Mouse (Mus musculus): ENCODE data around the gene Shisa8. TPM values are rescaled to one million over a fixed set of nuclear protein-coding genes. Genes with fewer than 3 reads are reported as not detected.
A peak's percentile ranks its signal among the peaks of the same experiment; 100 is the strongest.

The Shisa8 gene
- polyA plus RNA-seq, 1 experiment, result 0.06 TPM

DNA sequence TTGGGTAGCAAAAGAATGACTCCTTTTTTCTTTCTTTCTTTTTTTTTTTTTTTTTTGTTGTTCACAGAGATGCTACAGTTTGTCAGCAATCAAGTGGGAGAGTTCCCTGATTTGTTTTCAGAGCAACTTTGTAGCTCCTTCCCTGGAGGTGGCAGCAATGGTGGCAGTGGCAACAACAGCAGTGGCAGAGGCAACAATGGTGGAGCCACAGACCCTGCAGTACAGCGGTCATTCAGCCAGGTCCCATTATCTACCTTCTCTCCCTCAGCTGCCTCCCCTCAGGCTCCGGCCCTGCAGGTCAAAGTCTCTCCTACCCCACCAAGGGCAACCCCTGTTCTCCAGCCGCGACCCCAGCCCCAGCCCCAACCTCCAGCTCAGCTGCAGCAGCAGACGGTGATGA, 42.9 kb downstream of the Shisa8 start:
- H3K36me3 ChIP-seq (ENCODE audit: control insufficient read depth, insufficient read depth), result peaks cover 60% of the 10 kb centered on the region
- H3ac ChIP-seq (ENCODE audit: control insufficient read depth, insufficient read length, low read depth), result no peak overlapping the region
- peaks cover 45% of the 10 kb centered on the region for H3K79me3 ChIP-seq (ENCODE audit: low read depth)
- H3K79me2 ChIP-seq (ENCODE audit: control insufficient read depth, insufficient read depth), result peaks cover 56% of the 10 kb centered on the region
- TF ChIP-seq MYOG (IDR thresholded peaks at IDR 0.05; ENCODE audit: control insufficient read depth, extremely low read depth, insufficient read length), result no peak
- no peak for TF ChIP-seq MAX (IDR thresholded peaks at IDR 0.05)
- no peak for TF ChIP-seq USF1 (IDR thresholded peaks at IDR 0.05; ENCODE audit: low read depth)
- TF ChIP-seq CEBPB (IDR thresholded peaks at IDR 0.05; ENCODE audit: low read depth), result no peak
- no peak for TF ChIP-seq CTCF (IDR thresholded peaks at IDR 0.05; ENCODE audit: control insufficient read depth, insufficient read depth, insufficient read length)
- no peak for TF ChIP-seq FOSL1 (IDR thresholded peaks at IDR 0.05; ENCODE audit: insufficient read depth, low read length, poor library complexity, severe bottlenecking)
- H3K27me3 ChIP-seq (ENCODE audit: control insufficient read depth, insufficient read depth, insufficient read length), result no peaks in the 10 kb centered on the region
- H3K4me3 ChIP-seq (ENCODE audit: insufficient read depth, poor library complexity, severe bottlenecking), result no peak overlapping the region

- H3K4me3 ChIP-seq (ENCODE audit: insufficient read depth, poor library complexity, severe bottlenecking), result no peak overlapping the region
Measured at GRCm38 (mm10) chr15:82167201-82168168, 45.1 kb downstream of the Shisa8 start.

GRCm38 (mm10) chr15:82166240-82167100, 46.1 kb downstream of the Shisa8 start:
- Histone ChIP-seq H3K79me3 (ENCODE audit: low read depth) (peaks cover 75% of the 10 kb centered on the region), H3ac (ENCODE audit: control insufficient read depth, insufficient read length, low read depth) (no peak overlapping the region), H3K4me3 (ENCODE audit: insufficient read depth, poor library complexity, severe bottlenecking) (no peak overlapping the region), H3K36me3 (ENCODE audit: control insufficient read depth, insufficient read depth) (peaks cover 28% of the 10 kb centered on the region), H3K27me3 (ENCODE audit: control insufficient read depth, insufficient read depth, insufficient read length) (no peaks in the 10 kb centered on the region), H3K79me2 (ENCODE audit: control insufficient read depth, insufficient read depth) (peaks cover 88% of the 10 kb centered on the region)
- TF ChIP-seq MYOD1 (IDR thresholded peaks at IDR 0.05; ENCODE audit: control insufficient read depth, insufficient read length, low read depth) (no peak), MYOG (IDR thresholded peaks at IDR 0.05; ENCODE audit: control insufficient read depth, extremely low read depth, insufficient read length) (no peak), CTCF (IDR thresholded peaks at IDR 0.05; ENCODE audit: control insufficient read depth, insufficient read depth, insufficient read length) (no peak), FOSL1 (IDR thresholded peaks at IDR 0.05; ENCODE audit: insufficient read depth, low read length, poor library complexity, severe bottlenecking) (no peak)

More at GRCm38 (mm10) chr15:82167201-82168168, 45.1 kb downstream of the Shisa8 start:
- Histone ChIP-seq H3K27me3 (ENCODE audit: control insufficient read depth, insufficient read depth, insufficient read length) (no peaks in the 10 kb centered on the region), H3ac (ENCODE audit: control insufficient read depth, insufficient read length, low read depth) (no peak overlapping the region), H3K79me2 (ENCODE audit: control insufficient read depth, insufficient read depth) (peaks cover 77% of the 10 kb centered on the region), H3K36me3 (ENCODE audit: control insufficient read depth, insufficient read depth) (peaks cover 38% of the 10 kb centered on the region), H3K79me3 (ENCODE audit: low read depth) (peaks cover 64% of the 10 kb centered on the region)
- TF ChIP-seq MAX (IDR thresholded peaks at IDR 0.05), result no peak
- TF ChIP-seq MYOD1 (IDR thresholded peaks at IDR 0.05; ENCODE audit: control insufficient read depth, insufficient read length, low read depth), result no peak
- no peak for TF ChIP-seq MYOG (IDR thresholded peaks at IDR 0.05; ENCODE audit: control insufficient read depth, extremely low read depth, insufficient read length)
- TF ChIP-seq CEBPB (IDR thresholded peaks at IDR 0.05; ENCODE audit: low read depth), result no peak
- TF ChIP-seq CTCF (IDR thresholded peaks at IDR 0.05; ENCODE audit: control insufficient read depth, insufficient read depth, insufficient read length), result no peak
- TF ChIP-seq FOSL1 (IDR thresholded peaks at IDR 0.05; ENCODE audit: insufficient read depth, low read length, poor library complexity, severe bottlenecking), result no peak
- TF ChIP-seq USF1 (IDR thresholded peaks at IDR 0.05; ENCODE audit: low read depth), result no peak

GRCm38 (mm10) chr15:82165332-82166239, 47.0 kb downstream of the Shisa8 start:
- Histone ChIP-seq H3K4me3 (ENCODE audit: insufficient read depth, poor library complexity, severe bottlenecking) (no peak overlapping the region), H3ac (ENCODE audit: control insufficient read depth, insufficient read length, low read depth) (no peak overlapping the region), H3K36me3 (ENCODE audit: control insufficient read depth, insufficient read depth) (peaks cover 19% of the 10 kb centered on the region), H3K79me3 (ENCODE audit: low read depth) (peaks cover 83% of the 10 kb centered on the region), H3K79me2 (ENCODE audit: control insufficient read depth, insufficient read depth) (peaks cover 96% of the 10 kb centered on the region), H3K27me3 (ENCODE audit: control insufficient read depth, insufficient read depth, insufficient read length) (no peaks in the 10 kb centered on the region)
- peak; percentile 89 for TF ChIP-seq CTCF (IDR thresholded peaks at IDR 0.05; ENCODE audit: control insufficient read depth, insufficient read depth, insufficient read length)
- TF ChIP-seq MYOG (IDR thresholded peaks at IDR 0.05; ENCODE audit: control insufficient read depth, extremely low read depth, insufficient read length), result no peak
- no peak for TF ChIP-seq MYOD1 (IDR thresholded peaks at IDR 0.05; ENCODE audit: control insufficient read depth, insufficient read length, low read depth)
- no peak for TF ChIP-seq MAX (IDR thresholded peaks at IDR 0.05)
- TF ChIP-seq FOSL1 (IDR thresholded peaks at IDR 0.05; ENCODE audit: insufficient read depth, low read length, poor library complexity, severe bottlenecking), result no peak
- TF ChIP-seq USF1 (IDR thresholded peaks at IDR 0.05; ENCODE audit: low read depth), result no peak

- Histone ChIP-seq H3K36me3 (ENCODE audit: control insufficient read depth, insufficient read depth) (peaks cover 12% of the 10 kb centered on the region), H3K79me3 (ENCODE audit: low read depth) (peaks cover 94% of the 10 kb centered on the region), H3K4me3 (ENCODE audit: insufficient read depth, poor library complexity, severe bottlenecking) (no peak overlapping the region), H3K79me2 (ENCODE audit: control insufficient read depth, insufficient read depth) (peaks cover 100% of the 10 kb centered on the region), H3K27me3 (ENCODE audit: control insufficient read depth, insufficient read depth, insufficient read length) (no peaks in the 10 kb centered on the region), H3ac (ENCODE audit: control insufficient read depth, insufficient read length, low read depth) (no peak overlapping the region)
- TF ChIP-seq MAX (IDR thresholded peaks at IDR 0.05) (no peak), USF1 (IDR thresholded peaks at IDR 0.05; ENCODE audit: low read depth) (no peak), FOSL1 (IDR thresholded peaks at IDR 0.05; ENCODE audit: insufficient read depth, low read length, poor library complexity, severe bottlenecking) (no peak), MYOG (IDR thresholded peaks at IDR 0.05; ENCODE audit: control insufficient read depth, extremely low read depth, insufficient read length) (no peak)
Measured at GRCm38 (mm10) chr15:82164496-82164895, 48.1 kb downstream of the Shisa8 start.
